Mouse (Mus musculus): ENCODE measurements around the gene Phgdh. TPM values are rescaled to one million over a fixed set of nuclear protein-coding genes. Genes with fewer than 3 reads are reported as not detected.

The Phgdh gene
- polyA plus RNA-seq, 1 experiment from 2014 or later, result 332 TPM

DNA sequence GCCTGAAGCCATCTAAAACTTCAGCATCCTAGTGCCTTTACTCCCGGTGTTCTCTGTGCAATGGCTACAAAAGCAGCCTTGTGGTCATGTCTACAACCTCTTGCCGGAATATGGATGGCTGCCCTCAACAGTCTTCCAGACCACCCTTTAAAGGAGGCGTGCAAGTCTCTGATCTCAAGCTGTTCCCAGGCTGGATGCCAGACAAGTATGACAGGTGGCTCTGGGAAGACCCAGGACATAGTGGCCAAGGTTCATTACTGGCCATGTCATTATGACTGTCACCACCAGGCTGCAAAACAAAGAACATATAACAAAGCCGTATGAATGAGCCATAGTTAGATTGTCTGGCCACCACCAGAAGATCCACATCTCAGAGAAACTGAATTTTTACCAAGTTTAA, 38.5 kb upstream of the Phgdh start:
- Histone ChIP-seq H3K27me3 (ENCODE audit: control insufficient read depth, insufficient read depth, low read length) (no peaks in the 10 kb centered on the region), H3K4me3 (ENCODE audit: low read depth, low read length) (no peak overlapping the region), H3K36me3 (ENCODE audit: control insufficient read depth, insufficient read depth, low read length) (no peaks in the 10 kb centered on the region), H3K9me3 (ENCODE audit: control insufficient read depth, low read length) (no peaks in the 10 kb centered on the region), H3K4me2 (ENCODE audit: low read depth, low read length, severe bottlenecking) (no peak overlapping the region), H3K9ac (ENCODE audit: low read length) (no peak overlapping the region), H3K27ac (ENCODE audit: low read depth, low read length) (no peak overlapping the region), H3K4me1 (replicated peaks; ENCODE audit: control insufficient read depth, insufficient read depth, low read length) (peaks cover 3% of the 10 kb centered on the region)
- DNase-seq (ENCODE audit: low spot score) (no peak), ATAC-seq (replicated peaks; ENCODE audit: low FRiP score) (no peak)
- 85% methylated on average over 4 of the region's 4 CpGs for WGBS

DNA sequence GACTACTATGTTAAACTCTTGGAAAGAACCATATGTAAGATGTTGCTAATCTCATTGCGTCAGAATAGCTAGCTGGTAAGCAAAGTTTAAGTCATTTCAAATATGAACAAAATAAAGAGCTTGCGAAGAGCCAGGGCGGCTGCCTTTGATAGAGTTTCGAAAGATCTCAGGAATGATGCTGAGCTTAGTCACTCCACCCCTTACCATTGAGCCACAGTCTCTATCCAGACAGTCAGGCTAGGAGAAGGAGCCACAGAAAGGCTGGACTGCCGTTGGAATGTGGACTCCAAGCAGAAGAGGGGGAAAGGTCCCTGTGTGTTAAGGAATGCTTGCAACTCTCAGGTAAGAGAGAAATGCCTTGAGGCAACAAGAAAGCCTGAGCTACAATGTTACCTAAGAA, 35.2 kb upstream of the Phgdh start:
- 88% methylated on average over 5 of the region's 5 CpGs for WGBS
- H3K9me3 ChIP-seq (ENCODE audit: control insufficient read depth, low read length), result no peaks in the 10 kb centered on the region
- H3K27me3 ChIP-seq (ENCODE audit: control insufficient read depth, insufficient read depth, low read length), result no peaks in the 10 kb centered on the region
- no peak overlapping the region for H3K4me3 ChIP-seq (ENCODE audit: low read depth, low read length)
- DNase-seq (ENCODE audit: low spot score), result no peak
- H3K4me2 ChIP-seq (ENCODE audit: low read depth, low read length, severe bottlenecking), result no peak overlapping the region
- H3K27ac ChIP-seq (ENCODE audit: low read depth, low read length), result no peak overlapping the region
- no peak overlapping the region for H3K9ac ChIP-seq (ENCODE audit: low read length)
- H3K36me3 ChIP-seq (ENCODE audit: control insufficient read depth, insufficient read depth, low read length), result no peaks in the 10 kb centered on the region
- H3K4me1 ChIP-seq (replicated peaks; ENCODE audit: control insufficient read depth, insufficient read depth, low read length), result no peaks in the 10 kb centered on the region
- no peak for ATAC-seq (replicated peaks; ENCODE audit: low FRiP score)

- Histone ChIP-seq H3K9ac (ENCODE audit: low read length) (no peak overlapping the region), H3K27me3 (ENCODE audit: control insufficient read depth, insufficient read depth, low read length) (no peaks in the 10 kb centered on the region), H3K9me3 (ENCODE audit: control insufficient read depth, low read length) (no peaks in the 10 kb centered on the region), H3K4me2 (ENCODE audit: low read depth, low read length, severe bottlenecking) (no peak overlapping the region), H3K4me1 (replicated peaks; ENCODE audit: control insufficient read depth, insufficient read depth, low read length) (no peaks in the 10 kb centered on the region), H3K36me3 (ENCODE audit: control insufficient read depth, insufficient read depth, low read length) (no peaks in the 10 kb centered on the region), H3K4me3 (ENCODE audit: low read depth, low read length) (no peak overlapping the region), H3K27ac (ENCODE audit: low read depth, low read length) (no peak overlapping the region)
- DNase-seq (ENCODE audit: low spot score), result no peak
- WGBS, result 84% methylated on average over 3 of the region's 3 CpGs
- no peak for ATAC-seq (replicated peaks; ENCODE audit: low FRiP score)
Measured at GRCm38 (mm10) chr3:98374062-98374719, 34.4 kb upstream of the Phgdh start.

DNA sequence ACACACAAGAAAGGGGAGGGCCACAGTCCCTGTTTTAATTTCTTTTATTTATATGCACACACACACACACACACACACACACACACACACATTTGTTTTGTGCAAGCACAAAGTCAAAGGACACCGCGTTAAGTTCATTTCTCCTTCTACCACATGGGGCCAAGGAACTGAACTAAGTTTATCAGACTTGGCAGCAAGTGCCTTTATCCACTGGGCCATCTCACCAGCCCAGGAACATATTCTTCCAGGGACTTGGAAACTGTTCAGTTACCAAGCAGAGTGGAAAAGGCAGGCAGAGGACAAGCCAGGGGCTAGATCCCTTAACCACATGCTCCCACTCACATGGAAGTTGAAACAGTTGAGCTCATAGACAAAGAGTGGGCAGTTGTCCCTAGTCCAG, 29.0 kb upstream of the Phgdh start:
- Histone ChIP-seq H3K27ac (ENCODE audit: low read depth, low read length) (no peak overlapping the region), H3K9me3 (ENCODE audit: control insufficient read depth, low read length) (no peaks in the 10 kb centered on the region), H3K4me1 (replicated peaks; ENCODE audit: control insufficient read depth, insufficient read depth, low read length) (no peaks in the 10 kb centered on the region), H3K4me3 (ENCODE audit: low read depth, low read length) (no peak overlapping the region), H3K27me3 (ENCODE audit: control insufficient read depth, insufficient read depth, low read length) (no peaks in the 10 kb centered on the region), H3K9ac (ENCODE audit: low read length) (no peak overlapping the region), H3K4me2 (ENCODE audit: low read depth, low read length, severe bottlenecking) (no peak overlapping the region), H3K36me3 (ENCODE audit: control insufficient read depth, insufficient read depth, low read length) (no peaks in the 10 kb centered on the region)
- DNase-seq (ENCODE audit: low spot score) (no peak), ATAC-seq (replicated peaks; ENCODE audit: low FRiP score) (no peak)
- 96% methylated on average over 2 of the region's 2 CpGs for WGBS

DNA sequence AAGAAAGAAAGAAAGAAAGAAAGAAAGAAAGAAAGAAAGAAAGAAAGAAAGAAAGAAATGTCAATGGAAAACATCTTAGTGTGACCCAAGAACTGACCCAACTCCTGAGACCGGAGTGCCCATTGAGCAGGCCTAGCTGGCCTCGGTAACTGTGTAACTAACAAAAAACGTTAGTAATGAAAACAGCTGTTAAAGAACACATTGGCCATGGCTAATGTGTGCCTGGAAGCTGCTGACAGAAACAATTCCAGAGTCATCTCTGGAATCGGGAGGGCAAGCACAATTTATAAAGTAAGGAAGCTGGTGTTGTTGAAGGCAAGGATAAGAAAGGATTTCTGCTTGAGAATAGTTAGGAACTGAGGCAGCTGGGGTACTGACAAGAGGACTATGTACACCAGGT, 28.5 kb upstream of the Phgdh start:
- no peaks in the 10 kb centered on the region for H3K36me3 ChIP-seq (ENCODE audit: control insufficient read depth, insufficient read depth, low read length)
- ATAC-seq (replicated peaks; ENCODE audit: low FRiP score) (no peak), DNase-seq (ENCODE audit: low spot score) (no peak)
- H3K27me3 ChIP-seq (ENCODE audit: control insufficient read depth, insufficient read depth, low read length), result no peaks in the 10 kb centered on the region
- H3K9me3 ChIP-seq (ENCODE audit: control insufficient read depth, low read length), result no peaks in the 10 kb centered on the region
- H3K27ac ChIP-seq (ENCODE audit: low read depth, low read length), result no peak overlapping the region
- no peak overlapping the region for H3K9ac ChIP-seq (ENCODE audit: low read length)
- H3K4me3 ChIP-seq (ENCODE audit: low read depth, low read length), result no peak overlapping the region
- no peaks in the 10 kb centered on the region for H3K4me1 ChIP-seq (replicated peaks; ENCODE audit: control insufficient read depth, insufficient read depth, low read length)
- H3K4me2 ChIP-seq (ENCODE audit: low read depth, low read length, severe bottlenecking), result no peak overlapping the region
- 80% methylated on average over 4 of the region's 4 CpGs for WGBS

- H3K9me3 ChIP-seq (ENCODE audit: control insufficient read depth, low read length), result no peaks in the 10 kb centered on the region
- no peak overlapping the region for H3K27ac ChIP-seq (ENCODE audit: low read depth, low read length)
- WGBS, result 80% methylated on average over 4 of the region's 4 CpGs
- H3K9ac ChIP-seq (ENCODE audit: low read length), result no peak overlapping the region
- no peaks in the 10 kb centered on the region for H3K36me3 ChIP-seq (ENCODE audit: control insufficient read depth, insufficient read depth, low read length)
- no peak for ATAC-seq (replicated peaks; ENCODE audit: low FRiP score)
- no peaks in the 10 kb centered on the region for H3K27me3 ChIP-seq (ENCODE audit: control insufficient read depth, insufficient read depth, low read length)
- H3K4me3 ChIP-seq (ENCODE audit: low read depth, low read length), result no peak overlapping the region
- H3K4me1 ChIP-seq (replicated peaks; ENCODE audit: control insufficient read depth, insufficient read depth, low read length), result no peaks in the 10 kb centered on the region
- DNase-seq (ENCODE audit: low spot score), result no peak
- H3K4me2 ChIP-seq (ENCODE audit: low read depth, low read length, severe bottlenecking), result no peak overlapping the region
Measured at GRCm38 (mm10) chr3:98366823-98367222, 27.0 kb upstream of the Phgdh start.

DNA sequence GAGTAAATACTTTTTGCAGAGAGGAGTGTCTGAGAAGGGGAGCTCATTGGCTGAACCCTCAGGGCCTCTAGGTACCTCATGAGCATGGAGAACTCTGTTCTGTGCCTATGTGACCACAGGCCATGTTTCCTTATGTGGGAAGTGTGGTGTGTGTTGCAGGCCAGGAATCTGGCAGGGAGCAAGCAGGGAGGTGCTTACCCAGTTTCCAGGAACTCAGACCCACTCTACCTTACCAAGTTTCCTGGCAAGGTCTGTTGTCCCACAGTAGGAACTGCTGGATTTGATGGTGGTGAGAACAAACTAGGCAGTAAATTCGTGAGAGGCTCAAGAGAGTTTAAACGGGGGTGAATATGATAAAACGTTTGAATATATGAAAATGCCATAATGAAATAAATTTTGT, 26.3 kb upstream of the Phgdh start:
- DNase-seq (ENCODE audit: low spot score), result no peak
- Histone ChIP-seq H3K4me1 (replicated peaks; ENCODE audit: control insufficient read depth, insufficient read depth, low read length) (no peaks in the 10 kb centered on the region), H3K9me3 (ENCODE audit: control insufficient read depth, low read length) (no peaks in the 10 kb centered on the region), H3K27me3 (ENCODE audit: control insufficient read depth, insufficient read depth, low read length) (no peaks in the 10 kb centered on the region), H3K9ac (ENCODE audit: low read length) (no peak overlapping the region), H3K27ac (ENCODE audit: low read depth, low read length) (no peak overlapping the region), H3K4me3 (ENCODE audit: low read depth, low read length) (no peak overlapping the region), H3K36me3 (ENCODE audit: control insufficient read depth, insufficient read depth, low read length) (no peaks in the 10 kb centered on the region), H3K4me2 (ENCODE audit: low read depth, low read length, severe bottlenecking) (no peak overlapping the region)
- 85% methylated on average over 3 of the region's 3 CpGs for WGBS
- no peak for ATAC-seq (replicated peaks; ENCODE audit: low FRiP score)

DNA sequence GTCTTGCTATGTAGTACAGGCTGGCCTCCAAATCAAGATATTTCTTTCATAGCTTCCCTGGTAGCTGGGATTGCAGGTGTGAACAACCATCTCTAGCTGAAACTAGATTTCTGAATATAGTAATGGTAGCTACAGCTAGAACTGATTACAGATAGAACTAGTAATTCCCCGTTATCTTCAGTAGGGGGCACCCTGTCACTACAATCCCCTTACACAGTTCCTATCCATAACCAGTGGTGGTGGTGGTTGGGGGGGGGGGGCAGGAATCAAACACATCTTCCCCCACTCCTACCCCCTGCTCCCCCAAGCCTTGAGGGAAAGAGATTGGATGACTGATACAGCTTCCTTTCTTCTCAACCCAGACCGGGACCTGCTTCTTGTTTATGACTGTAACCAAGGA, 23.0 kb upstream of the Phgdh start:
- no peak overlapping the region for H3K9ac ChIP-seq (ENCODE audit: low read length)
- no peak for DNase-seq (ENCODE audit: low spot score)
- H3K4me2 ChIP-seq (ENCODE audit: low read depth, low read length, severe bottlenecking), result no peak overlapping the region
- no peak; the same call in 1 of the 2 replicates for ATAC-seq (replicated peaks; ENCODE audit: low FRiP score)
- H3K4me3 ChIP-seq (ENCODE audit: low read depth, low read length), result no peak overlapping the region
- H3K9me3 ChIP-seq (ENCODE audit: control insufficient read depth, low read length), result no peaks in the 10 kb centered on the region
- H3K27ac ChIP-seq (ENCODE audit: low read depth, low read length), result no peak overlapping the region
- H3K4me1 ChIP-seq (replicated peaks; ENCODE audit: control insufficient read depth, insufficient read depth, low read length), result no peaks in the 10 kb centered on the region
- H3K36me3 ChIP-seq (ENCODE audit: control insufficient read depth, insufficient read depth, low read length), result no peaks in the 10 kb centered on the region
- 37% methylated on average over 2 of the region's 2 CpGs for WGBS
- H3K27me3 ChIP-seq (ENCODE audit: control insufficient read depth, insufficient read depth, low read length), result no peaks in the 10 kb centered on the region

DNA sequence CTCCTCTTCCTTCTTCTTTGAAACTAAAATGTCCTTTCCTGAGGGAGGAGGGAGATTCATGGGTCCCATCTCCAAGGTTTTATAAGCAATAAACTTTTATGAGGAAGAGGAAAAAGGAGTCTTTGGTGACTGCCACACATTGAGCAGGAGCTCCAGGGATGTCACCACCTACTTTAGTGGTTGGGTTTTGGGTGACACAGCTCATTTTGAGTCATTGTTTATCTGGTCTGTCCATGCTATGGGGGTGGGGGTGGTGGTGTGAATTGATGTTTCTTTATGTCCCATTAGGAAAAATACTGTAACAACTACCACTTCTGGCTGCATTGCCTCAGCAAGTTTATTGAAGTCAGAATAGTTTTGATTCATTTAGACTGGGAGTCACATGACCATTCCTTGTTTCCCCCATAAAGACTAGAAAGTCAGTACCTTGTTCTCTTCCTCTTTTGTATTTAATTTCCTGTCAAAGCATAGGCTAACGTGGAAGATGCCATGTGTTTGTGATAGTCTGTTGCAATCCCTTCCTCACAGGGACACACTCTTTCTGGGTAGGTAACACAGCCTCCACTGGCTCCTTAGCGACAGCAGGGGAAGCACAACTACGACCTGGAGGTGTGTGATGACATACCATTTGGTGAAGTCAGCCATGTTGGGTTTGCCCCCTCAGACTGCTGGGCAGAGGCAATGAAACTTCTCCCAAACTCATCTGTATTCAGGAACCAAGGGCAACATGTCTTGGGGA, 17.0 kb upstream of the Phgdh start:
- Histone ChIP-seq H3K4me2 (ENCODE audit: low read depth, low read length, severe bottlenecking) (no peak overlapping the region), H3K27me3 (ENCODE audit: control insufficient read depth, insufficient read depth, low read length) (no peaks in the 10 kb centered on the region), H3K9me3 (ENCODE audit: control insufficient read depth, low read length) (no peaks in the 10 kb centered on the region), H3K9ac (ENCODE audit: low read length) (no peak overlapping the region), H3K4me1 (replicated peaks; ENCODE audit: control insufficient read depth, insufficient read depth, low read length) (no peaks in the 10 kb centered on the region), H3K27ac (ENCODE audit: low read depth, low read length) (no peak overlapping the region), H3K4me3 (ENCODE audit: low read depth, low read length) (no peak overlapping the region), H3K36me3 (ENCODE audit: control insufficient read depth, insufficient read depth, low read length) (no peaks in the 10 kb centered on the region)
- DNase-seq (ENCODE audit: low spot score), result no peak
- no peak for ATAC-seq (replicated peaks; ENCODE audit: low FRiP score)
- 73% methylated on average over 3 of the region's 3 CpGs for WGBS
